Mouse (Mus musculus): ENCODE results near the gene Zrsr1. TPM values are rescaled to one million over a fixed set of nuclear protein-coding genes. Genes with fewer than 3 reads are reported as not detected.

Gene Zrsr1
- polyA plus RNA-seq, 1 experiment from 2014 or later: 2.7 TPM

GRCm38 (mm10) chr11:23007481-23008180 lies 35.8 kb downstream of the Zrsr1 start, which contains the start of gene Fam161a:
Fam161a (plus strand) TSS chr11:23007531.
- Histone ChIP-seq H3K4me1 (ENCODE audit: control insufficient read depth, insufficient read depth, low read length) (no peaks in the 10 kb centered on the region), H3K4me3 (ENCODE audit: low read depth, low read length) (peak within 1 kb of the TSS; percentile 54), H3K27me3 (ENCODE audit: control insufficient read depth, insufficient read depth, low read length) (no peaks in the 10 kb centered on the region), H3K36me3 (ENCODE audit: control insufficient read depth, insufficient read depth, low read length) (peaks cover 4% of the 10 kb centered on the region; the same call in 1 of the 2 replicates), H3K9me3 (ENCODE audit: control insufficient read depth, low read length) (no peaks in the 10 kb centered on the region), H3K9ac (ENCODE audit: low read length) (peak within 1 kb of the TSS; percentile 72), H3K4me2 (ENCODE audit: low read depth, severe bottlenecking) (peak within 1 kb of the TSS; percentile 82), H3K27ac (replicated peaks; ENCODE audit: low read depth, low read length) (peak within 1 kb of the TSS; percentile 47; the same call in 1 of the 2 replicates)
- DNase-seq (ENCODE audit: low spot score): peak; percentile 70
- ATAC-seq (ENCODE audit: insufficient number of reproducible peaks, low FRiP score, low TSS enrichment, low read depth): peak; percentile 87
- WGBS: under 1% methylated on average over 22 of the region's 22 CpGs

DNA sequence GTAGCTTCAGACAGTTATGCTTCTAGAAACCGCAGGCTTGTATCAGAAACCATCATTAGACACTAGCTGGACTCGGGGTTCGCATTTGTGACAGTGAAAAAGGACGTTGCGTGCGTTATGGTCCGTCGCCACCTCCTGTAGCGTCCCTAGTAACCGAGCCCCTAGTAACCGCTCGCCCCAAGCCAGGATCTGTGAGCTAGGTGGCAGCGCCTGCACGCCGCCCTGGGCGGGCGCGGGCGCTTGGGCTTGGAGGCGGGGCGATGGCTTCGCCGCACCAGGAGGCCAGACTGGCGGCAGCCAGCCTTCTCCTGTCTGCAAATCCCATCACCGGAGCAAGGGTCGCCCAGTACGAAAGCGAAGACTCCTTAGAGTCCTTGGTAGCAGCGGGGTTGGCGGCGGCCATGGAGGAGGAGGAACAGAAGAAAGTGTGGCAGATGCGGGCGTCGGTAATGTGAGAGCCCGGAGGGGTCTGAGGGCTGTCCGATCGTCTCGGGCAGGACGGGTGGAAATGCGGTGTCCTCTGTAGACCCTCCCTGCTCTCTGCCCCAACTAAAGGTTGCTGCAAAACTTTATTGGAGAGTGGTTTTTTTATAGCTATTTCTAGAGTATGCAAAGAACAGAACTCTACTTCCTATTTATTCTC lies 36.5 kb downstream of the Zrsr1 start:
- H3K27ac ChIP-seq (replicated peaks; ENCODE audit: low read depth, low read length): peak overlapping the region; percentile 47; the same call in 1 of the 2 replicates
- ATAC-seq (ENCODE audit: insufficient number of reproducible peaks, low FRiP score, low TSS enrichment, low read depth) (peak; percentile 91), DNase-seq (ENCODE audit: low spot score) (peak; percentile 83)
- H3K4me1 ChIP-seq (ENCODE audit: control insufficient read depth, insufficient read depth, low read length): no peaks in the 10 kb centered on the region
- peak overlapping the region; percentile 54 for H3K4me3 ChIP-seq (ENCODE audit: low read depth, low read length)
- peak overlapping the region; percentile 72 for H3K9ac ChIP-seq (ENCODE audit: low read length)
- peak overlapping the region; percentile 82 for H3K4me2 ChIP-seq (ENCODE audit: low read depth, severe bottlenecking)
- under 1% methylated on average over 40 of the region's 40 CpGs for WGBS
- peaks cover 4% of the 10 kb centered on the region; the same call in 1 of the 2 replicates for H3K36me3 ChIP-seq (ENCODE audit: control insufficient read depth, insufficient read depth, low read length)
- H3K9me3 ChIP-seq (ENCODE audit: control insufficient read depth, low read length): no peaks in the 10 kb centered on the region
- H3K27me3 ChIP-seq (ENCODE audit: control insufficient read depth, insufficient read depth, low read length): no peaks in the 10 kb centered on the region

DNA sequence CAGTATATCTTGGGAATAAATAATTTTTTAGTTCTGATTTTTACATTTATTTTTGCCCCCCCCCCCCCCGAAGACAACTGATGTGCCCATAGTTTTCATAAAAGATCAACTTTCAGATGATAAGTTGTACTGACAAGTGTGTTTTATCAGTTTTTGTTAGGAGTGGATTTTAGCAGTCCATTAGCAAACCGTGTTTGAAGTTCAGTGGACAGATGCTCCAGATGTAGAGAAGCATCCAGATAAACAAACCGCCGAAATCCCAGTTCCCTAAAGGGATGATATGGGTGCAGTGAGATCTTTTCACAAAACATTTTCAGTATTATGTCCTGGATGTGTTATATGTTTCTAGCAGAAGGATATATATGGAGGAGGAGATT lies 37.0 kb downstream of the Zrsr1 start:
- H3K27ac ChIP-seq (replicated peaks; ENCODE audit: low read depth, low read length): no peak overlapping the region
- no peak overlapping the region for H3K9ac ChIP-seq (ENCODE audit: low read length)
- DNase-seq (ENCODE audit: low spot score): no peak
- ATAC-seq (ENCODE audit: insufficient number of reproducible peaks, low FRiP score, low TSS enrichment, low read depth): no peak
- H3K9me3 ChIP-seq (ENCODE audit: control insufficient read depth, low read length): no peaks in the 10 kb centered on the region
- 0 out of 2 replicates have a peak, but pooled peaks cover 2% of the 10 kb centered on the region for H3K36me3 ChIP-seq (ENCODE audit: control insufficient read depth, insufficient read depth, low read length)
- peak overlapping the region; percentile 54 for H3K4me3 ChIP-seq (ENCODE audit: low read depth, low read length)
- WGBS: 40% methylated on average over 4 of the region's 4 CpGs
- no peaks in the 10 kb centered on the region for H3K27me3 ChIP-seq (ENCODE audit: control insufficient read depth, insufficient read depth, low read length)
- H3K4me1 ChIP-seq (ENCODE audit: control insufficient read depth, insufficient read depth, low read length): no peaks in the 10 kb centered on the region
- H3K4me2 ChIP-seq (ENCODE audit: low read depth, severe bottlenecking): peak overlapping the region; percentile 82

- Histone ChIP-seq H3K9me3 (ENCODE audit: control insufficient read depth, low read length) (no peaks in the 10 kb centered on the region), H3K27me3 (ENCODE audit: control insufficient read depth, insufficient read depth, low read length) (no peaks in the 10 kb centered on the region), H3K4me3 (ENCODE audit: low read depth, low read length) (no peak overlapping the region), H3K36me3 (ENCODE audit: control insufficient read depth, insufficient read depth, low read length) (no peaks in the 10 kb centered on the region), H3K9ac (ENCODE audit: low read length) (no peak overlapping the region), H3K27ac (replicated peaks; ENCODE audit: low read depth, low read length) (no peak overlapping the region), H3K4me2 (ENCODE audit: low read depth, severe bottlenecking) (no peak overlapping the region), H3K4me1 (ENCODE audit: control insufficient read depth, insufficient read depth, low read length) (no peaks in the 10 kb centered on the region)
- DNase-seq (ENCODE audit: low spot score) (no peak), ATAC-seq (ENCODE audit: insufficient number of reproducible peaks, low FRiP score, low TSS enrichment, low read depth) (no peak)
- 63% methylated on average over 1 of the region's 1 CpGs for WGBS
Observed at GRCm38 (mm10) chr11:23013096-23013495, 41.3 kb downstream of the Zrsr1 start.

- Histone ChIP-seq H3K4me3 (ENCODE audit: low read depth, low read length) (no peak overlapping the region), H3K4me1 (ENCODE audit: control insufficient read depth, insufficient read depth, low read length) (no peaks in the 10 kb centered on the region), H3K9ac (ENCODE audit: low read length) (no peak overlapping the region), H3K9me3 (ENCODE audit: control insufficient read depth, low read length) (no peaks in the 10 kb centered on the region), H3K27ac (replicated peaks; ENCODE audit: low read depth, low read length) (no peak overlapping the region), H3K4me2 (ENCODE audit: low read depth, severe bottlenecking) (no peak overlapping the region), H3K27me3 (ENCODE audit: control insufficient read depth, insufficient read depth, low read length) (no peaks in the 10 kb centered on the region), H3K36me3 (ENCODE audit: control insufficient read depth, insufficient read depth, low read length) (no peaks in the 10 kb centered on the region)
- 93% methylated on average over 4 of the region's 4 CpGs for WGBS
- ATAC-seq (ENCODE audit: insufficient number of reproducible peaks, low FRiP score, low TSS enrichment, low read depth) (no peak), DNase-seq (ENCODE audit: low spot score) (no peak)
Observed at GRCm38 (mm10) chr11:23013580-23014294, 41.9 kb downstream of the Zrsr1 start.

GRCm38 (mm10) chr11:23014996-23015395 lies 43.2 kb downstream of the Zrsr1 start:
- H3K4me3 ChIP-seq (ENCODE audit: low read depth, low read length): no peak overlapping the region
- ATAC-seq (ENCODE audit: insufficient number of reproducible peaks, low FRiP score, low TSS enrichment, low read depth) (no peak), DNase-seq (ENCODE audit: low spot score) (no peak)

DNA sequence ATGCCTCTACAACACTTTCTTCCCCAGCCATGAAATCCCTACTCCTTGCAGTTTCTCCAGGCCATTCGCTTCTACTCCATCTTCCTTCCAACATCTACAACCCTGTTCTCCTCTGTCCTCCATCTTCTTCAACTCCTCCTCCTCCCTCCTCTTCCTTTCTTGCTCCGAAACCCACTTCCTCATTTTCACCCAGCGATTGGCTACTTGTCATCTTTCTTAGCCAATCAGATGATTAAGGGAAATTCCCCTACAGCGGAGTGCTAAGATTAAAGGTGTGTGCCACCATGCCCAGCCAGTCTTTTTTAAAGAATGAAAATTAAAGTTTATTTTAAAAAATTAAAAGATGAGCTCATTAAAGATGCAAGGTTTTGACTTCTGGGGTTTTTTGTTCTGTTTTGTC lies 46.1 kb downstream of the Zrsr1 start:
- 94% methylated on average over 4 of the region's 4 CpGs for WGBS
- no peaks in the 10 kb centered on the region; the same call in 1 of the 2 replicates for H3K9me3 ChIP-seq (ENCODE audit: control insufficient read depth, low read length)

More at GRCm38 (mm10) chr11:23014996-23015395, 43.2 kb downstream of the Zrsr1 start:
- WGBS: 73% methylated on average over 6 of the region's 6 CpGs
- Histone ChIP-seq H3K27ac (replicated peaks; ENCODE audit: low read depth, low read length) (no peak overlapping the region), H3K27me3 (ENCODE audit: control insufficient read depth, insufficient read depth, low read length) (no peaks in the 10 kb centered on the region), H3K4me1 (ENCODE audit: control insufficient read depth, insufficient read depth, low read length) (no peaks in the 10 kb centered on the region), H3K9ac (ENCODE audit: low read length) (no peak overlapping the region), H3K36me3 (ENCODE audit: control insufficient read depth, insufficient read depth, low read length) (no peaks in the 10 kb centered on the region), H3K9me3 (ENCODE audit: control insufficient read depth, low read length) (no peaks in the 10 kb centered on the region; the same call in 1 of the 2 replicates), H3K4me2 (ENCODE audit: low read depth, severe bottlenecking) (no peak overlapping the region)

DNA sequence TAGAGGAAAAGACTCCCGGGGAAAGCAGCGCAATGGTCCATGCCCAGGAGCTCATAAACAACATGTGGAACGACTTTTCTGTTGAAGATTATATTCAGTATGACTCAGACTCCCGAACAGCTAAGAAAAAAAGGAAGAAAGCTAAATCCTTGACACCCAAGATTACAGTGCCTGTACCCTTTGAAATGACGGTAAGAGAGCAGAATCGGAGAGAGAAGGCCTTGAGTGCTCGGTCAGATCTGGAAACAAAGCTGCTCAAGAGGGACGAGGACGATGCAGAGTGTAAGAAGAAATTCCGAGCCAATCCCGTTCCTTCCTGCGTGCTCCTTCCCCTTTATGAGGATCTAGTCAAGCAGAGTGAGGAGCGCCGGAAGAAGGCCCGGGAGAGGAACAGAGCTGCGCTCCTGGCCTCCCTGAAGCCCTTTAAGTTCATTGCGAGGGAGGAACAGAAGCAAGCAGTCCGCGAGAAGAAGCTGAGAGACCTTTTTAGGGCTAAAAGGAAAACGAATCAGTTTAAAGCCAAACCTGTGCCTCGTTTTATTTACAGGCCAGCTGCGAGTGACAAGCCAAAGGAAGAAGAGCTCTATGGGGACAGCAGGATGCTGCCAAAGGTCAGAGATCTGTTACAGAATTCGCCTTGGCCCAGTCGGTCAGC lies 48.4 kb downstream of the Zrsr1 start:
- H3K27me3 ChIP-seq (ENCODE audit: control insufficient read depth, insufficient read depth, low read length): no peaks in the 10 kb centered on the region
- H3K9ac ChIP-seq (ENCODE audit: low read length): no peak overlapping the region
- no peaks in the 10 kb centered on the region for H3K4me1 ChIP-seq (ENCODE audit: control insufficient read depth, insufficient read depth, low read length)
- H3K9me3 ChIP-seq (ENCODE audit: control insufficient read depth, low read length): no peaks in the 10 kb centered on the region; the same call in 1 of the 2 replicates
- H3K27ac ChIP-seq (replicated peaks; ENCODE audit: low read depth, low read length): no peak overlapping the region
- no peak overlapping the region for H3K4me3 ChIP-seq (ENCODE audit: low read depth, low read length)
- no peaks in the 10 kb centered on the region for H3K36me3 ChIP-seq (ENCODE audit: control insufficient read depth, insufficient read depth, low read length)
- 71% methylated on average over 24 of the region's 24 CpGs for WGBS
- no peak for DNase-seq (ENCODE audit: low spot score)
- no peak overlapping the region for H3K4me2 ChIP-seq (ENCODE audit: low read depth, severe bottlenecking)
- ATAC-seq (ENCODE audit: insufficient number of reproducible peaks, low FRiP score, low TSS enrichment, low read depth): no peak

More for the DNA sequence above, 46.1 kb downstream of the Zrsr1 start:
- no peak for DNase-seq (ENCODE audit: low spot score)
- Histone ChIP-seq H3K4me1 (ENCODE audit: control insufficient read depth, insufficient read depth, low read length) (no peaks in the 10 kb centered on the region), H3K9ac (ENCODE audit: low read length) (no peak overlapping the region), H3K4me3 (ENCODE audit: low read depth, low read length) (no peak overlapping the region), H3K27ac (replicated peaks; ENCODE audit: low read depth, low read length) (no peak overlapping the region), H3K27me3 (ENCODE audit: control insufficient read depth, insufficient read depth, low read length) (no peaks in the 10 kb centered on the region), H3K36me3 (ENCODE audit: control insufficient read depth, insufficient read depth, low read length) (no peaks in the 10 kb centered on the region), H3K4me2 (ENCODE audit: low read depth, severe bottlenecking) (no peak overlapping the region)
- ATAC-seq (ENCODE audit: insufficient number of reproducible peaks, low FRiP score, low TSS enrichment, low read depth): no peak
